Mouse (Mus musculus) NIH3T3 (cell line): ENCODE measurements around the gene Col6a3.

Experiments
- DNase-seq: peaks from one replicate; pipeline ENCODE4 v3.0.0-alpha.2; 2012; ENCODE audit warnings: low read depth

Col6a3 gene

DNA sequence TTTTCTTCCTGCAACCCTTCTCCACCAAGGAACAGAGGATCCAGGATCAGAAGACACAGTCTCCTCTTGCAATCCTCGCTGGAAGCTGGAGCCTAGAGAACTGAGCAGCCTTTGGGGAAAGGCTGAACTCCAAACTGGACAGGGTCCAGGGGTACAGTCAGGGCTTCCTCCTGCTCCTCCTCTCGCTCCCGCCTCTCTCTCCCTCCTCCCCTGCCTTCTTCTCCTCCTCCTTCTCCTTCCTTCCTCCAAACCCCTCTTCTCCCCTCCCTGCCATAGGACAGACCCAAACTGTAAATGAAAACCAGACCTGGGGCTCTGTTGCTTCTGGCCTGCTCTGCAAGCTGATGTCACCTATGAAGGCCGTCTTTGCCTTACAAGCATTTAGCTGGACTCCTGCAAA lies at the start of gene Col6a3:
Col6a3 (minus strand) TSS at position 136 of the 400 bp plus-strand sequence.
- DNase-seq: peak; percentile 97

- DNase-seq: peak; percentile 40
These were observed 42.1 kb upstream of the Col6a3 start for GRCm38 (mm10) chr1:90885771-90886460.

- no peak for DNase-seq
These were observed 32.9 kb upstream of the Col6a3 start for GRCm38 (mm10) chr1:90876486-90877270.

DNA sequence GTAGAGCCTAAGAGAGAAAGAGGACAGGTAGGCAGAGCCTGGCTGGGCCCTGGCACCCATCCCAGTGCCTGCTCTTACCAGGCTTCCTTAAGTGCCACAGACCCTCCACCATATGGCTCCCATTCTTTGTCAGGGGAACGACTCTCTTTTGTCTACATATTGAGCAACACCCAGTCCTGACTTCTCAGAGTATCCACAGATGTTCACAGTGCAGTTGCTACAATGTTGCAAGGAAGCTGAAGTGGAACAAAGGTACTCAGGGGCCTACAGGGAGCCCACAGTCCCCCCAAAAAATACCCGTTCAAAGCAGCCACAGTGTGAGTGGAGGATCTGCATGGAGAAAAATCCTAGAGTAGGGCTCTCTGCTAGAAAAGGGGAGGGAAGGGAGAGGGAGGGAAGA lies 32.2 kb upstream of the Col6a3 start:
- no peak for DNase-seq

- DNase-seq: no peak
These were observed 31.6 kb upstream of the Col6a3 start for GRCm38 (mm10) chr1:90875371-90875770.

- DNase-seq: no peak
These were observed 26.8 kb upstream of the Col6a3 start for GRCm38 (mm10) chr1:90870581-90870980.

DNA sequence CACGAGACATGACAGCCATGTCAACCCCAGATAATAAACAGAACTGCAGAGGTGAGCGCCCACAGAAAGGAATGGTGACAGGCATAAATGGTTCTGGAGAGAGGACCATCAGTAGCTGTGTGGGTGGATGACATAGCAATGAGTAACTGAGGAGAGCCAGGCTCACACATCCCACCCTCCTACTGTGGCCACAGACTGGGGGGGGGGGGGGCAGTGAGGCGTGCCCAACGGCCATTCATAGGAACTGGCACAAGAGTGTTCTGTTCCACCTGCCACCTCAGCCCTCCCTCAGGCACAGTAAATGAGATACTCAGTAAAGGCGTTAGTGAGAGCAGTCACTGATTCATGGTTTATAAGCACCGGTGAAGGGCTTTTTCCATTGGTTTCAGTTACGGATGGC lies 23.0 kb upstream of the Col6a3 start:
- DNase-seq: no peak

DNA sequence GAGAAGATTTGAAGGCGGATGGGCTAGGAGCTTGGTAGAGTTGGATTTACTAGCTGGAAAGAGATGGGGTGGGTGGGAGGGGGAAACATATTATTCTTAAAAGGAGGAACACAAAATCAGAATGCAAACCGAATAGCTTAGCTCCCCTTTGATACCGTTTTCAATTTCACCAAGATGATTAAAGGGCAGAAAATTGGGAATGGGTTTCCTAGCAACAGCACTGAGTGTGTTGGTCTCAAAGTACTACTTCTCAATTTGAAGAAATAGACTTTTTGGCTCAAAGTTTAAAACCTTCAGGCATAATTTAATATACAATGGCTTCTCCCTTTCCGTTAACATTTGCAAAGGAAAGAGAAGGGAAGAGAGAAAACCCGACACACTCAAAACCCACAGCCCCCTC lies 12.1 kb upstream of the Col6a3 start:
- DNase-seq: no peak

- DNase-seq: peak; percentile 70
These were observed 6.1 kb upstream of the Col6a3 start for GRCm38 (mm10) chr1:90849836-90850235.

- DNase-seq: no peak
These were observed 1.4 kb upstream of the Col6a3 start for GRCm38 (mm10) chr1:90845206-90845605.

DNA sequence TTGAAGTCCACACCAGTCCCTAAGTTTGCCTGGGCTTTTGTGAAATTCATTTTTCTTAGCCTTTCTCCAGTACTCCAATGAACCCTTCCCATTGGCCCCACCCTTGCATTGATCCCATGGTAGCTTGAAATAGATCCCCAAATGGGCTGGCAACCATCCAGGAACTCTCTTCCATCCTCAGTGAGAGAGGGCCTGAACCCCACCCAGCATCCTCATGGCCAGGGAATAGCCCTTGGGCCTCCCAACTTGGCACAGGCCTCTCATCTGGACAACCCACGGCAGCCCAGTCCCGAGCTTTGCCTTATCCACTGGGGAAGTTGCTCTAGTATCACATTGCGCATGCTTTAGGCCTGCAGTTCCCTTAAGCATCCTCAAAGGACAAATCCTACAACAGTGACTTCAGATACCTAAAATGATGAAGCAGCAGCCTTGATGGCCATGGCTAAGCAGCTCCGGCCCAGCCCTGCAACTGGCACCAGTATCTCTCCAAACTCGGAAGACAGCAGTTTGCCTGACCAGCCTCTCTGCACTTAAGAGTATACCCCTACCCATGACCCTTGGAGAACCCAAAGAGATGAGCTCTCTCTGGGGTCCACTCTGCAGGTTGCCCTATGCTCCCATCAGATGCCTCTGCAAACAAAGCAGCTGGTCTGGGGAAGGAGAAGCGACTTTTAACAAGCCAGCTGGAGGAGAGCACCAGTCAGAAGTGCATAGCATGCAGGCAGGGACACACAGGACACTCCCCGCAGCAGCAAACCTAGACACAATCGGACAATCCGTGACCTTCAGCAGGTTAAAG lies 783 bp downstream of the Col6a3 start:
- DNase-seq: peak; percentile 63

DNA sequence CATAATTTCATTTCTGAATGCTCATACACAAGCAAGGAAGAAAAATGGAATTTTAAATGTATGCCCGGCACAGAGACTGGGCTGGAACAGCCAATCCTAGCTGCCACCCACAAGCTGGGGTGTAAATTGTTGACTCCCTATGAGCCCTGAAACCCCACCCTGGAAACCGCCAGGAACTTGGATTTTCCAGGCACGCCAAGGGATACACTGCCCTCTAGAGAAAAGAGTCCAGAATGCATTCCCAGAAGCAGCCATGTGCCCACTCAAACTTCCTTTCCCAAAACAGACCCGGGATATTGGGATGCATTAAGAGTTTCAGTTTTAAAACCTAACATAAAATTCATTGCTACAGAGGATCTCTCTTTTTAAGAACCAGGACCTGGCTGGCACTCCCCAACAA lies 3.5 kb downstream of the Col6a3 start:
- peak; percentile 89 for DNase-seq

DNA sequence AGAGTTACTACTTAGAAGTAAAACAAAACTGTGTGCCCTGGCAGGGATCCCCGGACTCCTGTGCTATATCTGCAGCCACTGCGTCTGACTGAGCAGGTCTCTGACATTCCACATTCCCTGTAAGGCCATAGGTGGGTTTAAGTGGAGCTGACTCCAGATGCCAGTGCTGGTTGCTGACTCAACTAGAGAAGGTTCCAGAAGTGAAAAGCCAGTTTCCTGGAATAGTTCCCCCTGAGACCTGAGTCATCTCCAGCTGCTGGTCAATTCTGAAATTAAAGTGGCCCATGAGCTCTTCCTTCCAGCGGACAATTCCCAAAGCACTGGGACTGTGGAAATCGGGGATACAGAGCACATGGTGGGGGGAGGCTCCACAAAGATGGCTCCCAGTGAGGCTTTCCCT lies 5.1 kb downstream of the Col6a3 start:
- peak; percentile 89 for DNase-seq

- peak; percentile 69 for DNase-seq
These were observed 5.5 kb downstream of the Col6a3 start for GRCm38 (mm10) chr1:90838221-90838620.

DNA sequence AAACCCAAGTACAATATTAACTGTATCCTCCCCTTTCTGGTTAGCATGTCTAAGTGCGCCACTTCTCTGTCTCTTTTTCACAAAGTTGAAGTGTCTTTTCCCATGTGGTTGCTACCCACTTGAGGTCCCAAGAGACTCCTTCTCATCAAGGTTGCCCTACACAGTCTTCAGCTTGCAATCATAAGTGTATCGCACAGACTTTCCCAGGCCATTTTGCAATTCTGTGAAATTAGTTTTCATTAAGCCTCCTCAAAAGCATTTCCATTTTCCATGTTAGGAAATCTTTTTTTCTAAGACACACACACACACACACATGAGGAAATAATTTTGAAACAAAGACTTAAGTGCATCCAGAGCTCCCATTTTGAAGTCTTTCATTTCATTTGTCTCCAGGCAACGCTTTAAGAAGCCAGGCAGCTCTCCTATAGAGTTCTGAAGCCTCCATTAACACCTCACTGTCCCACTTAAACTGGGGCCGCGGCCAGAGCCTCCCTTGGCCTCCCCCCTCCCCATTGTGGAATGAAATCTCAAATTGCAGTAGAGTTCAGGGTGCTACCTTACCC lies 7.5 kb downstream of the Col6a3 start:
- peak; percentile 17 for DNase-seq

DNA sequence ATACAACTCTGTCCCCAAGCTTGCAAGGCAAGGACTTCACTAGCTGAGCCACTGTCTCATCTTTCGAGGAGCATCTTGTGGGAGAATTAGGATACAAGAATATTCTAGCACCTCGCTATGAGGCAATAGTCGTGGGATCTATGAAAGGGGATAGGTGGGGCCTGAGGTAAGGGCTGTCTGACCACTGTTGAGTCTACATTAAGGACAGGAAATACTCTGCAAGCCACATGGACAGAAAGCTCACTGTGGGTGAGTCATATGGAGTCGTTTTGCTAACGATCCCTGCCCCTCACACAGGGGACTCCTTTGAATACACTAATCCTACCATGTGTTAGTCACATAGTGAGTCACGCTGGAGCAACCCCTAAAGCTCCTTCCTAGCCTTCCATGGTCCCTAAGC lies 9.1 kb downstream of the Col6a3 start:
- DNase-seq: peak; percentile 85

- peak; percentile 34 for DNase-seq
These were observed 13.8 kb downstream of the Col6a3 start for GRCm38 (mm10) chr1:90830006-90830405.

GRCm38 (mm10) chr1:90813226-90813625 lies 30.5 kb downstream of the Col6a3 start:
- DNase-seq: no peak

GRCm38 (mm10) chr1:90808930-90809329 lies 34.8 kb downstream of the Col6a3 start:
- no peak for DNase-seq

DNA sequence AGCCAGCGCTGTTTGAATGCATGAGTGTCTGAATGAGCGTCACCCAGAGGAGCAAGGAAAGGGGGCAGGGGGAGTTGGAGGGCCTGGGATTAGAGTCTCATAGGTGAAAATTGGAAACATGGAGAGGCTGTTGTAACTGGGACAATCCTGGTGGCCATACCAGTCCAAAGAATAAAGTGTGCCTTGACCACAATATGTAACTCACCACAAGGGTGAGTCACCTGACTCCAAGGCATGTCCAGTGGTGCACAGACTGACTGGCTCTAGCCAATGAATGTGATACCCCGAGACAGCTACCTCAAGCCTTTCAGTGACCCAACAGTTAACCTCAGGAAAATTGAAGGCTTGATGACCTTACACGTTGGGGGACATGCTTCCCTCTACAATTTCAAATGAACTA lies 40.7 kb downstream of the Col6a3 start:
- no peak for DNase-seq

GRCm38 (mm10) chr1:90801067-90801466 lies 42.7 kb downstream of the Col6a3 start:
- DNase-seq: no peak

DNA sequence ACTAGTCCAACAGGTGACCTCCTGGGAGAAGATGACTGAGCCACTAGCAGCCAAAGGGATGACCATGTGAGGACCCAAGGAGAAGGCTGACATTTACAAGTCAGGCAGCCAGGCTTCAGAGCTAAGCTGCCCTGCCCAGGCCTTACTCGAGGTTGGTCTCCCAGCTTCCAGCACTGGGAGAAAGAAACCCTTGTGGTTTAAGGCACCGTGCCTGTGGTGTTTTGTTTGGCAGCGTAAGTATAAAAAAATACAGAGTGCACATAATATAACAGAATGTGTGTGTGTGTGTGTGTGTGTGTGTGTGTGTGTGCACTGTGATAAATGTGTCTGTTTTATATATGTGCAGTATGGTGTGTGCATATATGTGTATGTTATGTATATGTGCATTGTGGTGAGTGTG lies 43.3 kb downstream of the Col6a3 start:
- DNase-seq: peak; percentile 68
